Mouse (Mus musculus) midbrain, embryonic 12.5 days (tissue): ENCODE measurements at regions not wholly inside any gene's neighbourhood (a gene's known extent, or its start where the extent isn't known, plus 50 kb on each side); places are given as distances from the start of the nearest gene placed in this dataset.

Experiments used
- ATAC-seq: fragments of 200-750 bp; cut with Nextera tagmentation; 2 replicates; pipeline ENCODE4 v1.8.0; 2017; ENCODE audit warnings: low read depth, moderate TSS enrichment, moderate library complexity; ENCODE audit not compliant: low FRiP score
- H3K27ac ChIP-seq: fragments of 300-500 bp; sonication (generic); replicated peaks from 2 replicates; pipeline ENCODE4 v1.5.1; 2016; ENCODE audit warnings: mild to moderate bottlenecking
- H3K27me3 ChIP-seq: fragments of 300-500 bp; sonication (generic); 2 replicates; pipeline ENCODE4 v1.6.1; 2016; ENCODE audit warnings: mild to moderate bottlenecking
- H3K36me3 ChIP-seq: fragments of 300-500 bp; sonication (generic); 2 replicates; pipeline ENCODE4 v1.6.1; 2016
- H3K4me1 ChIP-seq: fragments of 300-500 bp; sonication (generic); 2 replicates; pipeline ENCODE4 v1.6.1; 2016
- H3K4me2 ChIP-seq: fragments of 300-500 bp; sonication (generic); replicated peaks from 2 replicates; pipeline ENCODE4 v1.6.1; 2016; ENCODE audit warnings: mild to moderate bottlenecking, moderate library complexity
- H3K4me3 ChIP-seq: fragments of 300-500 bp; sonication (generic); 2 replicates; pipeline ENCODE4 v1.5.1; 2016; ENCODE audit warnings: mild to moderate bottlenecking
- H3K9ac ChIP-seq: fragments of 300-500 bp; sonication (generic); replicated peaks from 2 replicates; pipeline ENCODE4 v1.6.1; 2016; ENCODE audit warnings: mild to moderate bottlenecking, moderate library complexity
- H3K9me3 ChIP-seq: fragments of 300-500 bp; sonication (generic); 2 replicates; pipeline ENCODE4 v1.6.1; 2016; ENCODE audit warnings: mild to moderate bottlenecking
- WGBS: fragments of 180-500 bp; shearing (Covaris S2); methylation state at CpG from one replicate; pipeline ENCODE4 v1.1.7; 2016; 5-methylcytosine and 5-hydroxymethylcytosine counted together

GRCm38 (mm10) chr12:54447354-54447753 is 209.0 kb downstream of the Sptssa start:
- no peak overlapping the region for H3K27ac ChIP-seq
- no peaks in the 10 kb centered on the region for H3K9me3 ChIP-seq
- no peak overlapping the region for H3K4me3 ChIP-seq
- H3K9ac ChIP-seq, result no peak overlapping the region
- no peaks in the 10 kb centered on the region for H3K36me3 ChIP-seq
- H3K4me1 ChIP-seq, result 0 out of 2 replicates have a peak, but pooled peaks cover 6% of the 10 kb centered on the region
- peaks cover 3% of the 10 kb centered on the region; the same call in 1 of the 2 replicates for H3K27me3 ChIP-seq
- 57% methylated on average over 3 of the region's 3 CpGs for WGBS
- no peak for ATAC-seq
- no peak overlapping the region for H3K4me2 ChIP-seq

GRCm38 (mm10) chr12:54446356-54446755 is 210.0 kb downstream of the Sptssa start:
- Histone ChIP-seq H3K27ac (no peak overlapping the region), H3K36me3 (no peaks in the 10 kb centered on the region), H3K4me3 (no peak overlapping the region), H3K9ac (no peak overlapping the region), H3K4me2 (no peak overlapping the region), H3K4me1 (0 out of 2 replicates have a peak, but pooled peaks cover 6% of the 10 kb centered on the region), H3K9me3 (no peaks in the 10 kb centered on the region), H3K27me3 (peaks cover 3% of the 10 kb centered on the region; the same call in 1 of the 2 replicates)
- ATAC-seq, result no peak
- 91% methylated on average over 7 of the region's 7 CpGs for WGBS

- Histone ChIP-seq H3K9me3 (no peaks in the 10 kb centered on the region), H3K4me1 (0 out of 2 replicates have a peak, but pooled peaks cover 6% of the 10 kb centered on the region), H3K27me3 (peaks cover 3% of the 10 kb centered on the region; the same call in 1 of the 2 replicates), H3K4me3 (no peak overlapping the region), H3K27ac (no peak overlapping the region), H3K36me3 (no peaks in the 10 kb centered on the region), H3K4me2 (no peak overlapping the region), H3K9ac (no peak overlapping the region)
- no peak for ATAC-seq
- 65% methylated on average over 4 of the region's 4 CpGs for WGBS
Measured at GRCm38 (mm10) chr12:54444416-54444815, 212.0 kb downstream of the Sptssa start.

GRCm38 (mm10) chr12:54443285-54443684 is 213.1 kb downstream of the Sptssa start:
- Histone ChIP-seq H3K4me3 (no peak overlapping the region), H3K27ac (no peak overlapping the region), H3K4me1 (0 out of 2 replicates have a peak, but pooled peaks cover 6% of the 10 kb centered on the region), H3K36me3 (no peaks in the 10 kb centered on the region), H3K27me3 (peaks cover 3% of the 10 kb centered on the region; the same call in 1 of the 2 replicates), H3K9ac (no peak overlapping the region), H3K9me3 (no peaks in the 10 kb centered on the region), H3K4me2 (no peak overlapping the region)
- 87% methylated on average over 2 of the region's 2 CpGs for WGBS
- ATAC-seq, result no peak

- Histone ChIP-seq H3K9ac (no peak overlapping the region), H3K27ac (no peak overlapping the region), H3K27me3 (peaks cover 3% of the 10 kb centered on the region; the same call in 1 of the 2 replicates), H3K4me1 (0 out of 2 replicates have a peak, but pooled peaks cover 2% of the 10 kb centered on the region), H3K36me3 (no peaks in the 10 kb centered on the region), H3K4me2 (no peak overlapping the region), H3K4me3 (no peak overlapping the region), H3K9me3 (no peaks in the 10 kb centered on the region)
- no peak for ATAC-seq
- 81% methylated on average over 11 of the region's 11 CpGs for WGBS
Measured at GRCm38 (mm10) chr12:54442408-54442807, 214.0 kb downstream of the Sptssa start.

- no peak for ATAC-seq
- peaks cover 3% of the 10 kb centered on the region; the same call in 1 of the 2 replicates for H3K27me3 ChIP-seq
- WGBS, result 89% methylated on average over 6 of the region's 6 CpGs
Measured at GRCm38 (mm10) chr12:54440851-54441593, 215.4 kb downstream of the Sptssa start.

GRCm38 (mm10) chr12:54438793-54439192 is 217.6 kb downstream of the Sptssa start:
- no peak for ATAC-seq

More at GRCm38 (mm10) chr12:54440851-54441593, 215.4 kb downstream of the Sptssa start:
- no peak overlapping the region for H3K4me3 ChIP-seq
- no peak overlapping the region for H3K9ac ChIP-seq
- no peaks in the 10 kb centered on the region for H3K4me1 ChIP-seq
- no peak overlapping the region for H3K4me2 ChIP-seq
- no peaks in the 10 kb centered on the region for H3K36me3 ChIP-seq
- no peaks in the 10 kb centered on the region for H3K9me3 ChIP-seq
- H3K27ac ChIP-seq, result no peak overlapping the region

GRCm38 (mm10) chr12:54425236-54425635 is 221.6 kb upstream of the Egln3 start:
- Histone ChIP-seq H3K36me3 (no peaks in the 10 kb centered on the region), H3K4me3 (no peak overlapping the region), H3K9me3 (no peaks in the 10 kb centered on the region), H3K9ac (no peak overlapping the region), H3K4me2 (no peak overlapping the region), H3K4me1 (no peaks in the 10 kb centered on the region), H3K27me3 (no peaks in the 10 kb centered on the region), H3K27ac (no peak overlapping the region)
- ATAC-seq, result no peak
- 80% methylated on average over 6 of the region's 6 CpGs for WGBS

More at GRCm38 (mm10) chr12:54438793-54439192, 217.6 kb downstream of the Sptssa start:
- 79% methylated on average over 4 of the region's 4 CpGs for WGBS
- H3K9ac ChIP-seq, result no peak overlapping the region
- H3K4me1 ChIP-seq, result no peaks in the 10 kb centered on the region
- no peak overlapping the region for H3K4me2 ChIP-seq
- H3K4me3 ChIP-seq, result no peak overlapping the region
- no peaks in the 10 kb centered on the region for H3K36me3 ChIP-seq
- no peaks in the 10 kb centered on the region for H3K9me3 ChIP-seq
- no peak overlapping the region for H3K27ac ChIP-seq
- H3K27me3 ChIP-seq, result no peaks in the 10 kb centered on the region

GRCm38 (mm10) chr12:54414829-54415228 is 211.2 kb upstream of the Egln3 start:
- Histone ChIP-seq H3K36me3 (no peaks in the 10 kb centered on the region), H3K4me2 (no peak overlapping the region), H3K9me3 (no peaks in the 10 kb centered on the region), H3K9ac (no peak overlapping the region), H3K27me3 (no peaks in the 10 kb centered on the region; the same call in 1 of the 2 replicates), H3K27ac (no peak overlapping the region), H3K4me1 (peaks cover 10% of the 10 kb centered on the region), H3K4me3 (no peak overlapping the region)
- ATAC-seq, result no peak
- 50% methylated on average over 1 of the region's 1 CpGs for WGBS

GRCm38 (mm10) chr12:54414201-54414600 is 210.5 kb upstream of the Egln3 start:
- Histone ChIP-seq H3K4me3 (no peak overlapping the region), H3K4me2 (no peak overlapping the region), H3K9ac (no peak overlapping the region), H3K9me3 (no peaks in the 10 kb centered on the region), H3K27ac (no peak overlapping the region), H3K36me3 (no peaks in the 10 kb centered on the region), H3K27me3 (no peaks in the 10 kb centered on the region; the same call in 1 of the 2 replicates), H3K4me1 (peaks cover 11% of the 10 kb centered on the region)
- ATAC-seq, result no peak
- WGBS, result 88% methylated on average over 5 of the region's 5 CpGs

- Histone ChIP-seq H3K27ac (no peak overlapping the region), H3K9me3 (no peaks in the 10 kb centered on the region), H3K36me3 (no peaks in the 10 kb centered on the region), H3K27me3 (no peaks in the 10 kb centered on the region), H3K4me2 (no peak overlapping the region), H3K9ac (no peak overlapping the region), H3K4me1 (peaks cover 11% of the 10 kb centered on the region), H3K4me3 (no peak overlapping the region)
- WGBS, result 27% methylated on average over 7 of the region's 7 CpGs
- ATAC-seq, result no peak
Measured at GRCm38 (mm10) chr12:54410038-54410605, 206.5 kb upstream of the Egln3 start.

- ATAC-seq, result no peak
- Histone ChIP-seq H3K4me3 (no peak overlapping the region), H3K27ac (no peak overlapping the region), H3K9ac (no peak overlapping the region), H3K4me2 (no peak overlapping the region), H3K4me1 (peaks cover 11% of the 10 kb centered on the region), H3K9me3 (no peaks in the 10 kb centered on the region), H3K27me3 (no peaks in the 10 kb centered on the region), H3K36me3 (no peaks in the 10 kb centered on the region)
- WGBS, result 90% methylated on average over 6 of the region's 6 CpGs
Measured at GRCm38 (mm10) chr12:54408906-54409305, 205.2 kb upstream of the Egln3 start.
